Mouse (Mus musculus): ENCODE measurements at regions not wholly inside any gene's neighbourhood (a gene's known extent, or its start where the extent isn't known, plus 50 kb on each side); places are given as distances from the start of the nearest gene placed in this dataset.

GRCm38 (mm10) chr9:61602353-61602978 is 230.3 kb downstream of the Tle3 start:
- TF ChIP-seq ZC3H11A (IDR thresholded peaks at IDR 0.05; ENCODE audit: borderline replicate concordance, low read depth, low read length): no peak
- no peak for TF ChIP-seq HCFC1 (IDR thresholded peaks at IDR 0.05; ENCODE audit: borderline replicate concordance, insufficient read depth, low read length)
- TF ChIP-seq ZNF384 (IDR thresholded peaks at IDR 0.05; ENCODE audit: low read depth, low read length): no peak
- TF ChIP-seq MAFK (IDR thresholded peaks at IDR 0.05; ENCODE audit: insufficient read depth, low read depth, low read length): no peak
- TF ChIP-seq CHD2 (IDR thresholded peaks at IDR 0.05; ENCODE audit: low read depth, low read length): no peak
- H3K9ac ChIP-seq (ENCODE audit: insufficient read depth, low read depth, low read length, poor library complexity, severe bottlenecking): no peak overlapping the region
- H3K9me3 ChIP-seq (ENCODE audit: control insufficient read depth, insufficient read depth, low read depth, low read length): no peaks in the 10 kb centered on the region
- in situ Hi-C loops (cut with MboI; ENCODE audit: low sequenced_read_pairs in 2 of 2, unreplicated experiment in 2 of 2): no loop called here
- H3K27ac ChIP-seq (ENCODE audit: insufficient read depth, low read depth, low read length, poor library complexity, severe bottlenecking): no peak overlapping the region
- no peak overlapping the region for H3K4me3 ChIP-seq (ENCODE audit: insufficient read depth in 1 of 2, low read depth in 1 of 2, low read length in 2 of 2, poor library complexity in 1 of 2, severe bottlenecking in 1 of 2)
- peaks cover 2 to 13% of the 10 kb centered on the region in 2 experiments; a peak in 3 of 4 replicates for H3K4me1 ChIP-seq (ENCODE audit: control insufficient read depth in 2 of 2, insufficient read depth in 2 of 2, low read length in 2 of 2, poor library complexity in 1 of 2)
- no peak for DNase-seq (ENCODE audit: low read depth, low spot score)
- H3K36me3 ChIP-seq (ENCODE audit: control insufficient read depth, insufficient read depth, low read length, poor library complexity, severe bottlenecking): no peaks in the 10 kb centered on the region

- no peaks in the 10 kb centered on the region for H3K9me3 ChIP-seq (ENCODE audit: control insufficient read depth, insufficient read depth, low read depth, low read length)
- no peak overlapping the region for H3K4me3 ChIP-seq (ENCODE audit: insufficient read depth in 1 of 2, low read depth in 1 of 2, low read length in 2 of 2, poor library complexity in 1 of 2, severe bottlenecking in 1 of 2)
- DNase-seq (ENCODE audit: low read depth, low spot score): no peak
- H3K27ac ChIP-seq (ENCODE audit: insufficient read depth, low read depth, low read length, poor library complexity, severe bottlenecking): no peak overlapping the region
- TF ChIP-seq HCFC1 (IDR thresholded peaks at IDR 0.05; ENCODE audit: borderline replicate concordance, insufficient read depth, low read length): no peak
- no peak for TF ChIP-seq CHD2 (IDR thresholded peaks at IDR 0.05; ENCODE audit: low read depth, low read length)
- no peak for TF ChIP-seq ZNF384 (IDR thresholded peaks at IDR 0.05; ENCODE audit: low read depth, low read length)
- no peak; the same call in 1 of the 2 replicates for TF ChIP-seq MAFK (IDR thresholded peaks at IDR 0.05; ENCODE audit: insufficient read depth, low read depth, low read length)
- no peak for TF ChIP-seq ZC3H11A (IDR thresholded peaks at IDR 0.05; ENCODE audit: borderline replicate concordance, low read depth, low read length)
- H3K4me1 ChIP-seq (ENCODE audit: control insufficient read depth in 2 of 2, insufficient read depth in 2 of 2, low read length in 2 of 2, poor library complexity in 1 of 2): peaks cover 0 to 19% of the 10 kb centered on the region in 2 experiments; a peak in 2 of 4 replicates
- no peak overlapping the region for H3K9ac ChIP-seq (ENCODE audit: insufficient read depth, low read depth, low read length, poor library complexity, severe bottlenecking)
- in situ Hi-C loops (cut with MboI; ENCODE audit: low sequenced_read_pairs in 2 of 2, unreplicated experiment in 2 of 2): no loop called here
- no peaks in the 10 kb centered on the region for H3K36me3 ChIP-seq (ENCODE audit: control insufficient read depth, insufficient read depth, low read length, poor library complexity, severe bottlenecking)
These were observed 229.7 kb downstream of the Tle3 start for GRCm38 (mm10) chr9:61601911-61602310.

GRCm38 (mm10) chr9:61597287-61597686 is 225.1 kb downstream of the Tle3 start:
- H3K36me3 ChIP-seq (ENCODE audit: control insufficient read depth, insufficient read depth, low read length, poor library complexity, severe bottlenecking): no peaks in the 10 kb centered on the region
- peak; percentile 40 for DNase-seq (ENCODE audit: low read depth, low spot score)
- no peak for TF ChIP-seq CHD2 (IDR thresholded peaks at IDR 0.05; ENCODE audit: low read depth, low read length)
- no peak for TF ChIP-seq MAFK (IDR thresholded peaks at IDR 0.05; ENCODE audit: insufficient read depth, low read depth, low read length)
- no peak for TF ChIP-seq ZNF384 (IDR thresholded peaks at IDR 0.05; ENCODE audit: low read depth, low read length)
- no peak for TF ChIP-seq ZC3H11A (IDR thresholded peaks at IDR 0.05; ENCODE audit: borderline replicate concordance, low read depth, low read length)
- TF ChIP-seq HCFC1 (IDR thresholded peaks at IDR 0.05; ENCODE audit: borderline replicate concordance, insufficient read depth, low read length): no peak
- no peaks in the 10 kb centered on the region for H3K9me3 ChIP-seq (ENCODE audit: control insufficient read depth, insufficient read depth, low read depth, low read length)
- H3K4me1 ChIP-seq (ENCODE audit: control insufficient read depth in 2 of 2, insufficient read depth in 2 of 2, low read length in 2 of 2, poor library complexity in 1 of 2): peaks cover 0 to 21% of the 10 kb centered on the region in 2 experiments; a peak in 2 of 4 replicates
- no peak overlapping the region for H3K9ac ChIP-seq (ENCODE audit: insufficient read depth, low read depth, low read length, poor library complexity, severe bottlenecking)
- in situ Hi-C loops (cut with MboI; ENCODE audit: low sequenced_read_pairs in 2 of 2, unreplicated experiment in 2 of 2): no loop called here
- no peak overlapping the region for H3K4me3 ChIP-seq (ENCODE audit: insufficient read depth in 1 of 2, low read depth in 1 of 2, low read length in 2 of 2, poor library complexity in 1 of 2, severe bottlenecking in 1 of 2)
- no peak overlapping the region for H3K27ac ChIP-seq (ENCODE audit: insufficient read depth, low read depth, low read length, poor library complexity, severe bottlenecking)

GRCm38 (mm10) chr9:61596410-61597108 is 224.4 kb downstream of the Tle3 start:
- no peak overlapping the region for H3K27ac ChIP-seq (ENCODE audit: insufficient read depth, low read depth, low read length, poor library complexity, severe bottlenecking)
- TF ChIP-seq CHD2 (IDR thresholded peaks at IDR 0.05; ENCODE audit: low read depth, low read length): no peak
- in situ Hi-C loops (cut with MboI; ENCODE audit: low sequenced_read_pairs in 2 of 2, unreplicated experiment in 2 of 2): no loop called here
- no peak for DNase-seq (ENCODE audit: low read depth, low spot score)
- H3K9me3 ChIP-seq (ENCODE audit: control insufficient read depth, insufficient read depth, low read depth, low read length): no peaks in the 10 kb centered on the region
- H3K4me3 ChIP-seq (ENCODE audit: insufficient read depth in 1 of 2, low read depth in 1 of 2, low read length in 2 of 2, poor library complexity in 1 of 2, severe bottlenecking in 1 of 2): no peak overlapping the region
- peaks cover 0 to 21% of the 10 kb centered on the region in 2 experiments; a peak in 2 of 4 replicates for H3K4me1 ChIP-seq (ENCODE audit: control insufficient read depth in 2 of 2, insufficient read depth in 2 of 2, low read length in 2 of 2, poor library complexity in 1 of 2)
- H3K36me3 ChIP-seq (ENCODE audit: control insufficient read depth, insufficient read depth, low read length, poor library complexity, severe bottlenecking): no peaks in the 10 kb centered on the region
- no peak overlapping the region for H3K9ac ChIP-seq (ENCODE audit: insufficient read depth, low read depth, low read length, poor library complexity, severe bottlenecking)
